Mouse (Mus musculus): ENCODE data around the gene Slc38a8.

- TF ChIP-seq GATA1 (IDR thresholded peaks at IDR 0.05; ENCODE audit: low read length) (no peak), TAL1 (IDR thresholded peaks at IDR 0.05; ENCODE audit: low read length) (no peak)
Measured at GRCm38 (mm10) chr8:119505488-119505887, 4.0 kb upstream of the Slc38a8 start.
